Mouse (Mus musculus) neural tube, embryonic 14.5 days (tissue): ENCODE data around the gene Ttll2. TPM values are rescaled to one million over a fixed set of nuclear protein-coding genes. Genes with fewer than 3 reads are reported as not detected.
"Not testable (repeated sequence)": the region's sequence is repeated elsewhere in the genome, so short reads cannot be mapped to it uniquely, and the experiment has no call there.

Source experiments
- ATAC-seq: fragments of 200-750 bp; cut with Nextera tagmentation; 2 replicates; pipeline ENCODE4 v1.8.0; 2017; ENCODE audit warnings: low read depth, mild to moderate bottlenecking, moderate TSS enrichment, moderate library complexity
- H3K27ac ChIP-seq: fragments of 300-500 bp; sonication (generic); 2 replicates; pipeline ENCODE4 v1.5.1; 2014; ENCODE audit warnings: low read depth, mild to moderate bottlenecking, control low read depth, low read length, moderate library complexity, mixed read lengths
- H3K27me3 ChIP-seq: fragments of 300-500 bp; sonication (generic); 2 replicates; pipeline ENCODE4 v1.6.1; 2014; ENCODE audit warnings: low read length; ENCODE audit not compliant: control insufficient read depth, insufficient read depth
- H3K36me3 ChIP-seq: fragments of 300-500 bp; sonication (generic); 2 replicates; pipeline ENCODE4 v1.6.1; 2014; ENCODE audit warnings: low read length, mixed read lengths; ENCODE audit not compliant: control insufficient read depth, insufficient read depth
- H3K4me1 ChIP-seq: fragments of 300-500 bp; sonication (generic); 2 replicates; pipeline ENCODE4 v1.6.1; 2014; ENCODE audit warnings: low read length; ENCODE audit not compliant: control insufficient read depth, insufficient read depth
- H3K4me2 ChIP-seq: fragments of 300-500 bp; sonication (generic); 2 replicates; pipeline ENCODE4 v1.6.1; 2014; ENCODE audit warnings: mild to moderate bottlenecking, low read depth, low read length, control low read depth
- H3K4me3 ChIP-seq: fragments of 300-500 bp; sonication (generic); 2 replicates; pipeline ENCODE4 v1.5.1; 2014; ENCODE audit warnings: low read depth, low read length, control low read depth, mixed read lengths
- H3K9ac ChIP-seq: fragments of 300-500 bp; sonication (generic); replicated peaks from 2 replicates; pipeline ENCODE4 v1.6.1; 2014; ENCODE audit warnings: low read depth, mild to moderate bottlenecking, control low read depth, low read length, mixed read lengths
- H3K9me3 ChIP-seq: fragments of 300-500 bp; sonication (generic); 2 replicates; pipeline ENCODE4 v1.6.1; 2016; ENCODE audit warnings: low read length; ENCODE audit not compliant: control insufficient read depth
- WGBS: fragments of 180-500 bp; shearing (Covaris S2); extraction: QIAGEN DNeasy Blood & Tissue Kit; methylation state at CpG from one replicate; pipeline ENCODE4 v1.1.7; 2014; 5-methylcytosine and 5-hydroxymethylcytosine counted together
- polyA plus RNA-seq: library from polyadenylated mRNA; unstranded; fragments of >200 nt; fragmentation: Nextera tagmentation; extraction: Ambion mirVana; gene quantifications from 2 replicates; pipeline ENCODE4 v1.2.1, GENCODE M21; 2014

Gene Ttll2
- polyA plus RNA-seq: not detected in 2 replicates

- not testable (repeated sequence) for H3K9ac ChIP-seq, ATAC-seq, H3K4me2 ChIP-seq, H3K4me3 ChIP-seq, H3K27me3 ChIP-seq, H3K4me1 ChIP-seq, H3K36me3 ChIP-seq, H3K9me3 ChIP-seq, H3K27ac ChIP-seq
- WGBS: 100% methylated on average over 1 of the region's 1 CpGs
These were observed at the start of gene Ttll2 for GRCm38 (mm10) chr17:7352596-7352995. Gene Ttll2, minus strand, starts transcription at chr17:7352696.

- not testable (repeated sequence) for H3K27me3 ChIP-seq, H3K4me2 ChIP-seq, H3K36me3 ChIP-seq, H3K4me1 ChIP-seq, H3K27ac ChIP-seq, H3K4me3 ChIP-seq, H3K9ac ChIP-seq, ATAC-seq, H3K9me3 ChIP-seq
- 75% methylated on average over 6 of the region's 6 CpGs for WGBS
These were observed 47.3 kb upstream of the Ttll2 start for GRCm38 (mm10) chr17:7399770-7400169.

DNA sequence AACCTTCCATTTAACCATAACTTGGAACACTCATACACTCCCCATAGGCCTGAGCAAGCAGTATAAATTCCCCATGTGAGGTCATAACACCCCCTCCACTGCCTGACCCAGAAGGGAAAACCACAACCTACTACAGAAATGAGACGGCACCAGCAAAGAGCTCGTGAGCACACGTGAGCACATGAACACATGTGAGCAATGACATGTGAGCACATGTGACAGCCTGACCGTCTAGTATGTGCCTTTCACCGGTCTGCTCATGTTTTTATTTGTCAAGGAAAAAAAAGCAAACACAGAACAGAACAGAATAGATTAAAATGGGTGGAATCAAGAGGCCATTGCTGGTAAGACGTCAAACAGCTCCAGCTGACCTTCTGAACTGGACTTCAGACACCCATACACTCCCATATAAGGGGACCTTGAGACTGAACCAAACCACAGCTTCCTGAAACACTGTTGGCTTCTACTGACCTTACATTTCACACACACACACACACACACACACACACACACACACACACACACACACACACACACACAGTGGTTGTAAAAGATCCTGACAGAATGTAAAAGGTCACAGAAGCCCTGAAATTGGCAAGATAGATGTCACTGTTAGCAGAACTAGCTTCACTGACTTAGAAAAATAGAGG, 45.8 kb upstream of the Ttll2 start:
- not testable (repeated sequence) for H3K27me3 ChIP-seq, H3K27ac ChIP-seq, H3K4me1 ChIP-seq, H3K36me3 ChIP-seq, H3K4me2 ChIP-seq, H3K9ac ChIP-seq, H3K4me3 ChIP-seq, ATAC-seq, H3K9me3 ChIP-seq
- WGBS: 91% methylated on average over 6 of the region's 6 CpGs

DNA sequence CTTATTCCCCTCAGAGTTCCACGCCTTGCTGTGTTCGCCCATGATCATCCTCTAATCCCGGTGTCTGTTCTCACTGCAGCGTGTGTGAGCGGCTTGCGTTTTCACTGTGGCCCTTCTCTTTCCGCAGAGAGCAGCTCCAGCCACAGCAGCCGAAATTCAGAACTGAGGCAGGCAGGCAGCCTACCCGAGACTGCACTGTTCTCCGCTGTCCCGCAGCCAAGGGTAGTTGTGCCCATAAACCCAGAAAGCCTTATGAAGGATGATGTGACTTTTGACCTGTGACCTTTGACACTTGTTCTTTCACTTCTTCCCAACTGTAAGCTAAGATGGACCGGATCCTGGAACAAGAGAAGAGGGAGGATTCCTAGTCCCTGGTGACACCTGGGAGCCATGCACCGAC, 44.6 kb upstream of the Ttll2 start:
- H3K27me3 ChIP-seq, H3K4me2 ChIP-seq, H3K27ac ChIP-seq, ATAC-seq, H3K9me3 ChIP-seq, H3K9ac ChIP-seq, H3K4me1 ChIP-seq, H3K36me3 ChIP-seq, H3K4me3 ChIP-seq: not testable (repeated sequence)
- WGBS: 88% methylated on average over 9 of the region's 13 CpGs

- H3K36me3 ChIP-seq, H3K9me3 ChIP-seq, H3K9ac ChIP-seq, H3K27ac ChIP-seq, H3K4me2 ChIP-seq, H3K4me1 ChIP-seq, H3K27me3 ChIP-seq, H3K4me3 ChIP-seq, ATAC-seq: not testable (repeated sequence)
- WGBS: no CpG with 5 or more reads among the region's 2 CpGs
These were observed 43.8 kb upstream of the Ttll2 start for GRCm38 (mm10) chr17:7396288-7396687.

- not testable (repeated sequence) for H3K36me3 ChIP-seq, ATAC-seq, H3K4me2 ChIP-seq, H3K9me3 ChIP-seq, H3K27me3 ChIP-seq, H3K4me3 ChIP-seq, H3K4me1 ChIP-seq, H3K9ac ChIP-seq, H3K27ac ChIP-seq
- 90% methylated on average over 7 of the region's 8 CpGs for WGBS
These were observed 43.2 kb upstream of the Ttll2 start for GRCm38 (mm10) chr17:7395671-7396070.

- not testable (repeated sequence) for H3K4me1 ChIP-seq, H3K4me2 ChIP-seq, ATAC-seq, H3K27ac ChIP-seq, H3K4me3 ChIP-seq, H3K36me3 ChIP-seq, H3K9me3 ChIP-seq, H3K27me3 ChIP-seq, H3K9ac ChIP-seq
- WGBS: 86% methylated on average over 7 of the region's 7 CpGs
These were observed 42.6 kb upstream of the Ttll2 start for GRCm38 (mm10) chr17:7395116-7395515.

DNA sequence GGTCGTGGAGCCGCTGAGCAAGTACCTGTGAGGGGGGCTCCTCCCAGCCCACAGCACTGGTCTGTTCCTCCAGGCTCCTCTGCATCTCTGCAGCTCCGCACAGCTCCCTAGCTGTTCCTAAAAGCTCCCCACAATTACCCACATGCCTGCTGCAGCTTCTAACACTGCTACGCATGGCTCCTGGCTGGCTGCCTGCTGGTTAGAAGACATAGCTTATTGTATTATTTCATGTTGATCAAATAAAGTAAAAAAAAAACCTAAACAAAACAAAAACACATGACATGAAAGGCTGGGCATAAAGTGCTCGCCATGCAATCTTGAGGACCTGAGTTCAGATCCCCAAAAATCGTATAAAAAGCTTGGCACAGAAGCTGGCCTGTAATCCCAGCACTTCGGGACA, 37.4 kb upstream of the Ttll2 start:
- H3K36me3 ChIP-seq, ATAC-seq, H3K4me2 ChIP-seq, H3K9me3 ChIP-seq, H3K27ac ChIP-seq, H3K4me1 ChIP-seq, H3K9ac ChIP-seq, H3K4me3 ChIP-seq, H3K27me3 ChIP-seq: not testable (repeated sequence)
- 72% methylated on average over 6 of the region's 7 CpGs for WGBS

DNA sequence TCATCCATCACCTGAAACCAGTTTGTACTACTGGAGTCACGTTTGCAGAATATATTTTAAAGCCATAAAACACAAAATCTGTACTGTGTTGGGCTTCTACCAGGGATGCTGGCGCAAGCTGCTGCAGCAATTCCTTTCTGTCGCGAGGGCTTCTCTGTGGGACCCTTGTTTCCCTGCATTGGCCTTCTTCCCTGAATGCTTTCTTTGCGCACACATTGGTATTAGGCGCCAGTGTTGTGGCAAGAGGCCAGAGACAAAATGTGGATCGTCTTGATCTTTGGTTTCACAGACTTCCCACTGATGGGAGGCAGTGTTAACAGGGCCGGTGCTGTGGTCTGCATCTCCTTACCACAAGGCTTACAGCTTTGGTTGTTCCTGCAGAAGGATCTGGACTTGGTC, 36.5 kb upstream of the Ttll2 start:
- H3K4me3 ChIP-seq, H3K4me1 ChIP-seq, ATAC-seq, H3K4me2 ChIP-seq, H3K9ac ChIP-seq, H3K9me3 ChIP-seq, H3K27me3 ChIP-seq, H3K36me3 ChIP-seq, H3K27ac ChIP-seq: not testable (repeated sequence)
- WGBS: 78% methylated on average over 6 of the region's 8 CpGs
